Mouse (Mus musculus) cerebellum, adult 11 months (tissue): ENCODE results near the gene Prkcd.
A peak's percentile ranks its signal among the peaks of the same experiment; 100 is the strongest.

ENCODE experiments used
- DNase-seq: peaks from one replicate; pipeline ENCODE4 v3.0.0; 2022

The Prkcd gene

DNA sequence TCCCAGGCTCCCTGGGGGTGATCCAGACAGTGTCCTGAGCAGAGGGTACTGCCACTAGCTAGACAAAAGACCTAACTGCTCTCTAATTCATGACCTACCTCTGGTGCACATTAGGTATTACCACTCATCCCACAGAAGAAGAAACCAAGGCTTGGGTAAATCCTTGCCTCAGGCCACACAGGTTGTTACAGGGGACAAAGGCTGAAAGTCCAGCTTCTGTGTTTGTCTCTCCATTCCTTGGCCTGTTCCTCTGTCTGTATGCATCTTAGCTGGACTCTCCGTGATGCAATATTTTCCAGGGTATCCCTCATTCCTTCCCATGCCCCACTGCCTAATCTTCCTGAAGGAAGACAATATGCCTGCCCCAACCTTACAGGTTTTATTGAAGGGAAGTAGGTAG is 8.4 kb upstream of the Prkcd start:
- DNase-seq = no peak

DNA sequence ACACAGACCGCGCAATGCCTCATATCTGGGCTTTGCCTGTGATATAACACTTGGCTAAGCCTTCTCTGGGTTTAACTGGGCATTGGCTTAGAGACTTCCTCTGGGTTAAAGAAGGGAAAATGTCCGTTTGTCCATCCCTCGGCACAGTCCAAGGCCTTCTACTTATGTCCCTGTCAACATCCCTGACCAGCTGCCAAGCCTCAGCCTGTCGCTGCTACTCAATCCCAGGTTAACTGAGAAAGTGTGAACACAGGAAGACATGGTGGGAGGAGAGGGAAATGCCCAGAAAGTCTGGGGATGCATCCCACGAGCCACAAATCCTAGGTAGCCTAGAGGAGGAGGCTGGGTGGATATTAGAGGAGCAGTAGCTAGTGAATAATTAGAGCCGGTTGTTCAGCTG is 7.7 kb upstream of the Prkcd start:
- DNase-seq = no peak

DNA sequence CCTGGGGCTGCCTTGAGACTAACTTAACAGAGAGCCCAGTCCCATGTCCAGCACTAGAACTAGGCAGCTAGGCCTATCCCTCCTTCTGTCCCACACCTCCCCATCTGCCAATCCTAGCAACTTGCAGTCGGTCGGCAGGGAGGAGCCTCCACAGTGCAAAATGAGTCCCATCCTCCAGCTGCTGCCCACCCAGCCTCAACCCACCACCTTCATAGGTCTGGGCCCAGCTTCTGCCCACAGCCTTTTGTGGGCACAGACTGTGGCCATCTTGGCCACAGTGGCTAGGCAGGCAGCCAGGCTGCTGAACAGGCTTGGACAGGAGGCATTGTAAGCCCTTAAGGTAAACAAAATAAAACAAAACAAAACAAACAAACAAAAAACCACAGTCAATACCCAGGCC is 5.8 kb upstream of the Prkcd start:
- no peak for DNase-seq

DNA sequence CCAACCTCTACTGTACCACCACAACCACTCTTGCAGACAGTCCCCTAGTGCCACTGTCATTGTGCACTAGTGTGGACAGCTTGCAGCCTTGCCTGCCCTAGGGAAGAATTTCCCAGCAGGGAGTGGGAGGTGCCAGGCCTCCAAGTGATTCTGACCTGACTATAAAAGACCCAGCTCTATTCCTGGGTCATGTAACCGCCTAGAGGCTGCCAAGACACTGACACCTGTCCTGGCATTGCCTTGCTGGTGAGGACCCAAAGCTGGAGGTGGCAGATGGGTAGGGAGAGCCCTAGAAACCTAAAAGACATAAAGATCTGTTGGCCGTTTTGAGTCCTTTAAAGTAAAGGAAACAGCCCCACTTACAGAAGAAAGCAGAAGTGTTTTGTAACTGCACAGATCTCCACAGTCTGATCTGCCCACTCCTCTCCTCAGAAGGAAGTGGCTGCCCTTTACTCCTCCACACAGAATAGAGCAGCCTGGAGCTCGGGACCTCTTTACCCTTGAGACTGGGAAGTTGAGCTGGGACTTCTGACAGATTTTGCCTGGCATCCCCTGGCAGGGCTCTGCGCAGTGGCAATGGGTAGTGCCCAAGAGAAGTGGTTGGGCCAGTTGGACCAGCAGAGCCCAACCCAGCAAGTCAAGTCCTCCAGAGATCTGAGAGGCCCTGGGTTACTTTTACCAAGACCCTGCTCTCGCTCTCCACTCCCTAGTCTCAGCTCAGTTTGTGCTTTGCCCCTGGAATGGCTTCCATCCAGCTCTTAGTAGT is 5.0 kb upstream of the Prkcd start:
- no peak for DNase-seq

DNA sequence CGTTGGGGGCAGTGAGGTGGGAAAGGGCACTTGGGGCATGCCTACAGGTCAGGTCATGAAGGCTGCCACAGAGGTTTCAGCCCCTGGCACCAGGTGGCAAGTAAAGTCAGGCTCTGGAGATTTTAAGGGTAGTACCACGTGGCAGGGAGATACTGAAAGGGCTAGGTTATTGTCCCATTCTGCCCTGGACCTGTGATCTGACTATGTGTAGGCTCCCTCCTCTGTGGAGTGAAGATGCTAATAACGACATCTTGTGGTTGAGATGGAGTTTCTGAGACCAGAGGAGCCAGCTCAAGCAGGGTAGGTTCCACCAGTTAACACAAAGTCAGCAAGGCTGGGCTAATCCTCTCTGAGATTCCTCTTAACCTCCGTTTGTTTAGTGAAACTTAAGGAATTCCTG is 3.8 kb upstream of the Prkcd start:
- no peak for DNase-seq

DNA sequence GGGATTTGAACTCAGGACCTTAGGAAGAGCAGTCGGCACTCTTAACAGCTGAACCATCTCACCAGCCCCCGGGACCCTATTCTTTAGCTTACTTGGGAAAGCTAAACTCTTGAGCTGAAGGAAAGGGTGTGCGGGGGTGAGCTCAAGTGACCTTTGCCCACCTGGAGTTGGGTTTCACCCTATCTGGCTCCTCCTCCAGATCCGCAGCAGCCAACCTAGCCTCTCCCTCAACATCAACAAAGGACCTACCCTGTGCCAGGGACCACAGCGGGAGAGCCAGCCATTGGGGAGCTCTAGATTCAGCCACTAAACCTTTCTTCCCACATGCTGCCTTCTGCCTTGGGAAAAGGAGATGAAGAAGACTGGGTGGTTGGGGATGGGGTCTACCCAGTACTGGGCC is 2.2 kb upstream of the Prkcd start:
- no peak for DNase-seq

DNA sequence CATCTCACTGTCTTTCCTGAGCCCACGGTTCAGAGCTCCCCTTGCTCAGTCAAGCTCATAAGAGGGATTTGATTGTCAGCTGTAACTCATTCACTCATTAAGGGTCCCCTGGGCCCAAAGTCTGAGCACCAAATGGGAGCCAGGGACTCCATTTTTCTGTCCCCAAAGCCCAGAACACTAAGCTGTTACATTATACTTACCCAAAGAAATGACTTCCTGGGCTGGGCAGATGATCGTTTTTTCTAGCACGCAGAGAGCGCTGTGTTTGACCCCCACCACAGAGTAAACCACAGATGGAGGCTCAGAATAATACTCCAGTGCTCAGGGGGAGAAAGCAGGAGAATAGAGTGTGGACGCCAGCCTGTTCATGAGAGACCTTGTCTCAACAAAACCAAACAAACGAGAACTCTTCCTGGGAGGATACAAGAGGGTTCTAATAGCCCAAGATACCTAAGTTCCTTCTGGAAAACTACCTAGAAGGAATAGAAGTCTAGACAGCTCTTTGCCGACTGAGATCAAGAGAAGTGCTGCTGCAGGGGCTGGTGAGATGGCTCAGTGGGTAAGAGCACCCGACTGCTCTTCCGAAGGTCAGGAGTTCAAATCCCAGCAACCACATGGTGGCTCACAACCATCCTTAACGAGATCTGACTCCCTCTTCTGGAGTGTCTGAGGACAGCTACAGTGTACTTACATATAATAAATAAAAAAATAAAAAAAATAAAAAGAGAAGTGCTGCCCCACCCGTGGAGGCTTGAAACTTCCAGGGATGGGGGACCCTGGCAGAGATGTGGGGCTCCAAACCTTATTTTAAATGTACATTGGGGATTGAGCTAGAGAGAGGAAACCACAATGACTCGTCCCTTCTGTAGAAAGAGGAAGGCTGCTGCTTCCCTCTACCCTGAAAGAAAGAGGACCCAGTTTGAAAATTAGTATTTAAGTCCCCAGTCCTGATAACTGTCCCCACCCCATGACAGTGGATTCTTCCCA is 1.0 kb upstream of the Prkcd start:
- DNase-seq = no peak

DNA sequence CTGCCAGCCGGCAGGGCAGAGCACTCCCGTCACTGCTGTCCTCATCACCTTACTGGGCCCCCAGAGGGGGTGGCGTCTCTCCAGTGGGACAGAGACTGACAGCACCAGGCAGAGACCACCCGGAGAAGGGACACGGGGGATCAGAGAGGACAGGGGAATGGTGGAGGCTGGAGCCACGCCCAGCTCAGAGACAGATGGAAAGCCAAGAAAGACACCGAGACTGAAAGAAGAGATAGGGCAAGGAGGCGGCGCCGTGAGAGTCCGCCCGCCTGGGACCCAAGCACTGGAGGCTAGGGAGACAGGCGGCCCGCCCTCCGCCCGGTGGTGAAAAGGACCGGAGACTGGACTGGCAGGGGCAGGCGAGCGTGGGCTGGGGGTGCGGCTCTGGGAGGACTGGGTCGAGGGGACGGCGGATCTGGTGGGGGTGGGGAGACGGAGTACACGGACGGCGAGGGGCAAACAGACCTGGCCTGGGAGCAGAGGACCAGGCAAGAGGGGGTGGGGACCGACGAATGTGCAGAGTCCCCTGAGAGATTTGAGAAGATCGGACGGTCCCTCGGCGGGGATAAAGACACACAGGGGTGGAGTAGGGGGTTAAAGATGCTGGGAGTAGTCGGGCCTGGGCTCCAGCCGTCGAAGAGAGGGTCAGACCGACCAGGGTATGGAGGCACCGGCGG is 741 bp downstream of the Prkcd start:
- no peak for DNase-seq

DNA sequence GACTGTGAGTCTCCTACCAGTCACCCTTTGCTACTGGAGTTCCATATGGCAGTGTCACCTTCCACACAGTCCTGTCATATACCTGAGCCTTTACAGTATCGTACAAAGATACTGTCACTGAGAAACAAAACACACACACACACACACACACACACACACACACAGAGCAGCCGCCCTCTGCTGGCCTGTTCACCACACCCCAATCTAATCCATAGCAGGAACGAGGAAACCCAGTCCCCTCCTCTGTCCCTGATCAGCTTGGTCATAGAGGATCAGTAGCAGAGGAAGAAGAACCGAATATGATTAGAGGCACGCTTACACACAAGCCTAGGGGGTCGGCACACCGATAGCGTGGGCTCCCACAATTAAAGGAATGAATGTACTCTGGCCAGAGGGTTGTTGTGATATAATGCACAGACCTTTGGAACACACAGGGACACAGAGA is 1.7 kb downstream of the Prkcd start:
- no peak for DNase-seq

DNA sequence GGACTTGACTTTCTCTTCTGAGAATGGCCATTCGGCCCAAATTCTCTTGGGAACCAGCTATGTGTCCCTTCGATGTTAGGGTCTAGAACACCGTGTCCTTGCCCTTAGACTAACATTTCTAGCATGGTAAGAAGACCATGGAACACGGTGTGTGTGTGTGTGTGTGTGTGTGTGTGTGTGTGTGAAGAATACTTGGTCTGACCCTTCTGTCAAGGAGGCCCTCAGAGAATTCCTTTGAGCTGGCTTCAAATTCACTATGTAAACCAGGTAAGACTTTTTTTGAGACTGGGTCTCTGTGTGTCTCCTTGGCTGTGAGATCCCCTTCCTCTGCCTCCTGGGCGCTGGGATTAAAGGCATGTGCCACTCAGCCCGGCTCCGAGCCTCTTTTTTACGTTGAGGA is 3.5 kb downstream of the Prkcd start:
- no peak for DNase-seq

DNA sequence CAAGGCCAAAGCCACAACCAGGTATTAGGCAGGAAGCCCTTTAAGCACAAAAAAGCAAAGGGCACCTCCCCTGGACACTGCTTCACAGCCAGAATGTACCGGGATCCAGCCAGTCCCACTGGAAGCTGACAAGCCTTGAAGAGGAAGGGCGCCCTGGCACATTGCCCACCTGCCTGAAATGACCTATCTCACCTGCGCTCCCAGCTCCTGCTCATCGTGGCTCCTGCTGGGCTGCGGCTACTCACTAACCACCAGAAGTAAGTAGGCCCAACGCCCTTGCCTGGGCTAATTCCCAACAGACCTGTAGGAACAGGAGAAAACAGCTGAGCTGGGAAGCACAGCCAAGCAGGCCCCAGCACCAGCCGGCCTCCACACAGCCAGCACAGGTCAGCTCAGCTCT is 3.9 kb downstream of the Prkcd start:
- no peak for DNase-seq

DNA sequence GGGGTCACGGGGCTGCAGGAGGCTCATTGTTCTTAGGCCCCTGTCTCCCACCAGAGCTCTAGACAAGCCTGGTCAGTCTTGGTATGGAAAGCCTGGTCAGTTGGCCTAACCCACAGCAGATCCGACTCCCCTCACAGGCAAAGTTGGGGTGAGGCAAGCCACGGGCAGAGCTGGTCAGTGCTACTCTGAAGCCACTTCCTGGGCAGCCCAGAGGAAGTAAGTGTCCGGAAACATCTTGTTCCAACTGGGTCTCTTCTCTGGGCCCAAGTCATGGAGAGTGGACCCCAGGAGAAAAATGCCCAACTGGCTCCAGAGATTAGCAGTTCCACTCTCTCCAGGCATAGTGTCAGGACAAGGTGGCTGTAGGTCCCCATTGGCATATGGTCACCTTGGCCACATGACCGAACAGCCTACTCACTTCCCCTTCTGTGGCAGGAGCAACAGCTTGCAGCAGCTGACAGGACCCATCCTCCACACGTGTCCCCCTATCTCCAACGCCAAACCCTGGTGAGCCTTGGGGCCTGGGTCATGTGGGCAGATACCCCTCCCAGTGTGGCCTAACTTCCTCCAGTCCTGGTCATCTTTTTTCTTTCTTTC is 5.9 kb downstream of the Prkcd start:
- DNase-seq = peak; percentile 11

DNA sequence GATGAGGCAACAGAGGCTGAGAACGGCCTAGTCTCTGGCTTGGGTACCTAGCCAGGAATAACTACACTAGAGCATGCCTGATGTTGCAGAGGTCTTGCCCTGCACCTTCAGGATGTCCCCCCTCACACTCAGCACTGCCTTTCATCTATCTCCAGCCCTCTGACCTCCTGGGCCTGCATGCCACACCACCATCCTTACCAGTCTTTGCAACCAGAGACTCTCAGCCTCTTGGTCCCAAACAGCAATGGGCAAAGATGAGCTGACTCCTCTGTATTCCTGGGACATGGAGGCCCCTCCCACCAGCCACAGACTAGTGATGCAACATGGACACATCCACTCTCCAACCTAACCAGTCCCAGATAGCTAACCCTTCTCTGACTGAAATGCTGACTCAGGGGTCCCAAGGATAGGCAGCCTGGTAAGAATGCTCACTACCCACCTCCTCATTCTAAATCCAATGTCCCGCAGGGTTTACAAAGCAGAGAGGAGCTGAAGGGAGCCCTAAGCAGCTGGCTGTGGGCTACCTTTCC is 7.2 kb downstream of the Prkcd start:
- no peak for DNase-seq

DNA sequence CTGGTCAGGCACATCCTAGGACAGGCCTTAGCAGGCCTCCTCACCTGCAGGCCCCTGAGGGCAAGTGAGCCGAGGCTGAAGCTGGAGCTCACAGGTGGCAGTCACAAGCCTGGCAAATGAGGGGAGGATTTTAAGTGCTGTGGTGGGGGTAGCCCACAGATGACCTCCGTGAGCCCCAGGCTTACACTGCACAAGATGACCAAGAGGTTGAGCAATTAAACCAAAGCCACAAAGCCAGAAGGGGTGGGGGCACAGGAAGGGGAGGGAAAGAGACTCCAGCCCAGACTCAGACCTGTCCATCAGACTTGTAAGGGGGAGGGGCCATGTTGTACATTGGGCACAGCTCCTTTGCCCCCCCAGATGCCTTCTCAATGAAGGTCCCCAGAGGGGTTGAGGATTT is 9.3 kb downstream of the Prkcd start:
- no peak for DNase-seq

DNA sequence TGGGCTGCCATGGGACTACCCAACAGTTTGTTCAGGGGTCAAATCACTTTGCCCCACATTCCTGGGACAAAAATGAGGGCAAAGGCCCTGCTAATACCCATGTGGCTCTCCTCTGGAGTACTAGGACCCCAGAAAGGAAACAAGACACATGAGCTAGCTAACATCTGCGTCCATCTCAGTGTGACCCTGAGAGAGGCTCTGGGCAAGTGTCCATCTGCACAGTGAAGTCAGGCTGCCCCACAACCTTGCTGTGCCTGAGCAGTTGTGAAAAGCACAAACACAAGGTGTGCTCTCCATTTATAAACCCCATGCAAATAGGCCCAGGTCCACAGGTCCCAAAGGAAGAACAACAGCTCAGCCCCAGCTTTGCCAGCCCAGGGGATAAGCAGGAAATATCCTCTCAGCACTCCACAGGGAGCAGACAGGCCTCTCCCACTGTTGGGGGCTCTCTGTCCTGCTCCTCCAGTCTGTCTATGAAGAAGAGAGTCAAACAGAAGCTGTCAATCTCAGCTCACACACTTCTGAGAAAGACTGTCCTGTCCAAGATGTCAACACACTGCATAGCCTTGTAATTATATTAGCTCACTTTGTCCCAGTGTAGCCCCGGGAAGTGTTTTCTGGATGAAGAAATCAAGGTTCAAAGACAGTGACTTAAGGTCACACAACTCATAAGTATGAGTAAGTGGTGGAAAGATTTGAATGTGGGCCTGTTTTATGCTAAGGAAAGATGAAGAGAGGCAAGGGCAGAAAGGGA is 12.9 kb downstream of the Prkcd start:
- DNase-seq = no peak

DNA sequence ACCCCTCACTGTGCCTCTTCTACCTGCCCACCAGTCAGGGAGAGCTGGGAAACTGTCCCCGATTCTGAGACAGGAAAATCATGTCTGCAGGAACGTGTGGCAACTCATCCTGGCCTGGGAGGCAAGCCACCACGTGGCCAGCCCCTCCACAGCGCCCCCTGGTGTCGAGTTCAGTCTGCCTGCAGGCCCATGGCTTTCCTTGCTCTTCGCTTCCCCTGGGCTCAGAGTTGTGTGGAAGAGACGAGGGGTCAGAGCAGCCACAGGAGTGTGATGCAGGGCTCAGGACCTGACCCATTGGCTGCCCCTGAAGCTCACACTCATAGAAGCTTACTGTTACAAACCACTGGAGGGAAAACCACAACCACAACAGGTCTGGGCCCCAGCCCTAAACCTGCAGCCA is 13.5 kb downstream of the Prkcd start:
- DNase-seq = peak; percentile 39

DNA sequence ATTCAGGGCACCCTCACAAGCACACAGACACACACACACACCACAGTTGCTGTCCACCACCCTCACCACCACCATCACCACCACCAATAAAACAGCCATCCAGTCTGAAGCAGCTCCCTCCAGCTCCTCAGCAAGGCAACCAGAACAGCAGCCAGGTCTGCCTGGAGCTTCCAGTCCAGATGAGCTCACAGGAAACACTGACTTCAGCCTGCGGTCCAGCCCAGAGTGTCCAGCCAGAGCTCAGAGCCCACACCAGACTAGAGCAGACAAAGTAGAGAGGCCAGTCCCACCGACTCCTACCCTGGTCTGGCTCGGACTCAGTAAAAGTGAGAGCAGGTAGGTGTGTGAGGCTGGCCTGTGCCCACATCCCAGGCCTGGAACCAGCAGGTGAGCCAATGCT is 15.1 kb downstream of the Prkcd start:
- DNase-seq = no peak

DNA sequence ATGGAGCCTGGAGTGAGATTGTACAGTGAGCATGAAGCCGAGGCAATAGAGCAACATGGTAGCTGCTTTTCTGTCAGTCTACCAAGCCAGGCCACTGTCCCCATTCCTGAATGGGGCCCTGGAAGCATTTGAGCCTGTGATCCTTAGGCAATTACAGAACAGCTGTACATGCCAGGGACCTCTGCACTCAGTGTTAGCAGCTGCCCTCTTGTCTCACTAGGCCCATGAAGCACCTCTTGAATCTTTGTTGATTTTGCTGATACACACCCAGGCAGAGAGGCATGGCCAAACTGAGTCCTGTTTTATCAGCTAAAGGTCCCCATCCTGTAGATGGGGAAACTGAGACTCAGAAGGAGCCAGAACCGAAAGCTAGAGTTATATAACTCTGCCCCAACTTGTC is 15.7 kb downstream of the Prkcd start:
- DNase-seq = no peak

DNA sequence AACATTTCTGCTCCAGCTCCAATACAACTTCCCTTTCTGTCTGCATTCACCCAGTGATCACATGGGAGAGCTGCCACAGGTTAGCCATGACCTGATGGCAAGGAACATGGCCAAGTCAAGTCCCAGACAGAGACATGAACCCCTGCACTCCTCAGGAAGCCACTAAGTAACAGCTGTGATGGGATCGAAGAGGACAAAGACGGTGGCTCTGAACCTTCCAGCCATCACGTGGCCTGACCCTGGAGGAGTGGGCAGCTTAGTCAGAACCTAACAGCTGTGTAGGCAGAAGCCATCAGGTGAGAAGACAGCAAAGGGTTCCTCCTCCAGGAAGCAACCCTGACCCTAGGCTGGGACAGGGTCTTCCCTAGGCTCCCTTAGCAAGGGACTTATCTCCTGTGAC is 16.5 kb downstream of the Prkcd start:
- DNase-seq = no peak

DNA sequence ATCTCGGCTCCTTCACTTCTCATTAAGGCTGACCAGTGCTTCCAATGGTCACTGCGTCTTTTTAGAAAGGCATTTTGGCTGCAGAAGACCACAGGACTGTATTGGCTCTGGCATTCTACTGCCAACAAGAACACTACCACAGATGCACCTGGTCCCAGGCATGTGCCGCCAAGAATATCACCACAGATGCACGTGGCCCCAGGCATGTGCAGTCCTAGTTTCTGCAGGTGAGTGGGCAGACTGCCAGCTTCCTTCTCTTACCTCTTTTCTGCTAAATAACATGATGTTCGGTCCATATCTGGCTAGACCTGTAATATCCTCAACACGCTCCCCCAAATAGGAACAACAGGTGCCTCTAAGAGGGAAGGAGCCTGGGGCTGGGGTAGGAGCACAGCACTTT is 17.8 kb downstream of the Prkcd start:
- no peak for DNase-seq

DNA sequence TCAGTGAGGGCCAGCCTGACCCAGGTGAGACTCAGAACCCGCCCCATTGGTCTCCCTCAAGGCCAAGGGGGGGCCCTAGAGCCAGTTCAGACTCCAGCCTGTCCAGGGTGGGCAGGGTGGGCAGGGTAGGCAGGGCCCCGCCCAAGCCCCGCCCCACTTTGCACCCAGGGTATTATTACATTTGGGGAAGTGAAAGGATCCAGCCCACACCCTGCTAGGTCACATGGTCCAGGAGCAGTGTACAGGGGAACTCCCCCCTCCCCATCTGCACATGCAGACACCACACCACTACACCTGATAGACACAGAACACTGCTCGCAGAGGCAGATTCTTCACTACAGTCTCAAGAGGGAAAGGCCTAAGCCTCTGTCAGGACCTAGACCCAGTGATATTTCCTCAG is 18.3 kb downstream of the Prkcd start:
- no peak for DNase-seq

DNA sequence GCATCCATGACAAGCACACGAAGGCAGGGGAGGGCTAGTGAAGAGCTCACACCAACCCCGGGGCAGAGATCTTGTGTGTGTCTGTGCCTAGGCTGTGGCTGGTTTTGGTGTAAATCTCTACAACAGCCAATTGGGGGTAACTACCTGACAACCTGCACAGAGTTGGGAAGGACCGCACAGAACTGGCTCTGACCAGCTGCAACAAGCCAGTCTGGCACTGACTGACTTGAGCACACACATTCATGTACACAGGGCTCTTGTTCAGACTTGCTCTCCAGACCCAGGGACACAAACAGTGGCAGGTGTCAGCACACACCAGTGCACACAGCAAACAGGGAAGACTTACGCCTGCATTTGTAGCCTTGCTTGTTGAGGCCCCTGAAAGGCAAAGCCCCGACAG is 19.2 kb downstream of the Prkcd start:
- DNase-seq = no peak
